In genomic region chr12:102885735-102886134, GRCm38 (mm10) we compare ENCODE assay signal across 7 mouse cellular contexts. TPM values are rescaled to one million over a fixed set of nuclear protein-coding genes. Genes with fewer than 3 reads are reported as not detected.
DNase-seq lines count a peak whose midpoint lies in the region; ATAC-seq and TF ChIP-seq lines count a peak whose summit lies in the region.

No protein-coding gene starts in this region.

- H3K4me2 ChIP-seq in liver, embryonic 11.5 days: no peak overlapping the region

- DNase-seq in liver: peak; percentile 15
- no peak for DNase-seq in liver, embryonic 11.5 days (ENCODE audit: low spot score)
- peak; percentile 39 for DNase-seq in adrenal gland, postnatal 25 days
- DNase-seq in layer of hippocampus, postnatal 10 days (ENCODE audit: low spot score in 2 of 2): peak; percentile 43 to 65

- no peaks in the 10 kb centered on the region for H3K9me3 ChIP-seq in liver, embryonic 11.5 days (ENCODE audit: control insufficient read depth, low read length)

- no peaks in the 10 kb centered on the region for H3K4me1 ChIP-seq in liver, embryonic 11.5 days (replicated peaks; ENCODE audit: control insufficient read depth, insufficient read depth, low read length)
- H3K4me1 ChIP-seq in cortical plate, adult 2 months (ENCODE audit: control insufficient read depth, insufficient read depth, low read length): no peaks in the 10 kb centered on the region
- H3K4me1 ChIP-seq in olfactory bulb, adult 2 months (ENCODE audit: control insufficient read depth, insufficient read depth, low read length): peaks cover 8% of the 10 kb centered on the region

- no peak for ATAC-seq in liver, embryonic 11.5 days (replicated peaks; ENCODE audit: low FRiP score)
- no peak for ATAC-seq in monocyte, adult 5-6 weeks (replicated peaks; ENCODE audit: insufficient number of reproducible peaks, low FRiP score, low TSS enrichment, poor library complexity, severe bottlenecking)

- 18% methylated on average over 5 of the region's 5 CpGs for WGBS in liver, embryonic 11.5 days
- WGBS in olfactory bulb, adult 2 months: 13% methylated on average over 5 of the region's 5 CpGs

- H3K4me3 ChIP-seq in liver, embryonic 11.5 days (ENCODE audit: low read depth, low read length): no peak overlapping the region
- H3K4me3 ChIP-seq in cortical plate, adult 2 months (ENCODE audit: insufficient read depth, low read length): no peak overlapping the region
- H3K4me3 ChIP-seq in olfactory bulb, adult 2 months (ENCODE audit: insufficient read depth, low read depth, low read length): no peak overlapping the region

- no peaks in the 10 kb centered on the region for H3K27me3 ChIP-seq in liver, embryonic 11.5 days (replicated peaks; ENCODE audit: control insufficient read depth, insufficient read depth, low read length)

- no peak overlapping the region for H3K9ac ChIP-seq in liver, embryonic 11.5 days (ENCODE audit: low read depth, low read length)

- no peak for TF ChIP-seq POLR2A in cortical plate, adult 2 months (IDR thresholded peaks at IDR 0.05; ENCODE audit: extremely low read depth, insufficient read depth, low read length)
- no peak for TF ChIP-seq POLR2A in olfactory bulb, adult 2 months (IDR thresholded peaks at IDR 0.05; ENCODE audit: insufficient read depth, low read depth, low read length)

- no peaks in the 10 kb centered on the region for H3K36me3 ChIP-seq in liver, embryonic 11.5 days (ENCODE audit: control insufficient read depth, insufficient read depth, low read length)

- H3K27ac ChIP-seq in liver, embryonic 11.5 days (ENCODE audit: low read depth, low read length): no peak overlapping the region
- H3K27ac ChIP-seq in cortical plate, adult 2 months (ENCODE audit: insufficient read depth, low read length): no peak overlapping the region
- H3K27ac ChIP-seq in olfactory bulb, adult 2 months (ENCODE audit: insufficient read depth, low read depth, low read length): no peak overlapping the region

- peak; percentile 86 for TF ChIP-seq CTCF in cortical plate, adult 2 months (IDR thresholded peaks at IDR 0.05; ENCODE audit: extremely low read depth, insufficient read depth, low read length)
- TF ChIP-seq CTCF in olfactory bulb, adult 2 months (IDR thresholded peaks at IDR 0.05; ENCODE audit: insufficient read depth, low read depth, low read length): peak; percentile 79

RNA-seq across cellular contexts. Expression of gene Btbd7, which starts 7.5 kb away (rescaled TPM):
- polyA plus RNA-seq in liver, embryonic 11.5 days (2014; fragmentation: Nextera tagmentation; extraction: Ambion mirVana): 9.8 and 11.1 TPM in 2 replicates
- total RNA-seq in adrenal gland, postnatal 25 days (2021): 60.1 and 65.3 TPM in 2 replicates
- 12.3 and 12.4 TPM in 2 replicates for polyA plus RNA-seq in cortical plate, adult 2 months (2012; rRNA removed)
- total RNA-seq in layer of hippocampus, postnatal 10 days (2021): 10 to 100 TPM; 21.3 to 21.8 TPM
- not detected in 2 replicates for polyA plus RNA-seq in olfactory bulb, adult 2 months (2012; ENCODE audit: insufficient read depth, insufficient read length, low replicate concordance, missing spikeins)
- total RNA-seq in monocyte, adult 5-6 weeks (2017): 27.2 to 52.0 TPM (median 37.5 TPM) in 3 replicates

RNA-seq across cellular contexts. Expression of gene Cox8c, which starts 13.4 kb away (rescaled TPM):
- polyA plus RNA-seq in liver, embryonic 11.5 days (2014; fragmentation: Nextera tagmentation; extraction: Ambion mirVana): not detected in 2 replicates
- not detected in 2 replicates for total RNA-seq in adrenal gland, postnatal 25 days (2021)
- polyA plus RNA-seq in cortical plate, adult 2 months (2012; rRNA removed): not detected in 2 replicates
- not detected for total RNA-seq in layer of hippocampus, postnatal 10 days (2021)
- not detected in 2 replicates for polyA plus RNA-seq in olfactory bulb, adult 2 months (2012; ENCODE audit: insufficient read depth, insufficient read length, low replicate concordance, missing spikeins)
- not detected in 3 replicates for total RNA-seq in monocyte, adult 5-6 weeks (2017)
